Mouse (Mus musculus): ENCODE results near the gene Engase.
A peak's percentile ranks its signal among the peaks of the same experiment; 100 is the strongest.

The Engase gene

DNA sequence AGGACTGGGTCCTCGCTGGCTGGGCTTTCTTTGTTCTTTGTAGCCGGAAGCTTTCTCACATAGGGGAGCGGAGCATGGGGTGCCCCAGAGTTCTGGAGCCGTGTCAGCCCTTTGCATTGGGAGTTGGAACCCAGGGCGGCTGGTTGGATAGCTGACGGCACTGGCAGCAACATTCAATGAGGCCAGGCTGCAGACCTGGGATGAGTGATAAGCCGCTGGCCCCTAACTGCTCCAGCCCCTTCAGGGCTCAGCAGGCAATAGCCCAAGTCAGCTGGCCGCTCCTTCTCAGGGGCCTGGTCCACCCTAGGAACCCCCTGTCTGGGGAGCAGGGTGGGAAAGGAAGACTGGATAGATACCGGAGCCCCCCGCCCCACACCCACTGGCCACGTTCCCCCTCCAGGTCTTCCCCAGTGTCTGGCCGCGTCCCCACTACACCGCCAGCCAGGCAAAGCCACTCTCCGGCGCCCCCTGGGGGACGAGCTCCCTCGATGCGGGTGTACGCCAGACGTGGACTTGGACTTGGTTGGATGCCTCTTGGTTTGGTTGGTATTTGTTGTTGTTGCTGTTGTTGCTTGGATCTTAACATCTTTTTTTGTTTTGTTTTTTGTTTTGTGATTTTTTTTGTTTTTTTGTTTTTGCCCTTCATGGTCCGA is 14.1 kb downstream of the Engase start:
- peak; percentile 66 to 72 for DNase-seq

GRCm38 (mm10) chr11:118491230-118491629 is 14.6 kb downstream of the Engase start:
- DNase-seq = no peak

GRCm38 (mm10) chr11:118493458-118493857 is 16.8 kb downstream of the Engase start:
- no peak for DNase-seq

GRCm38 (mm10) chr11:118494001-118494737 is 17.5 kb downstream of the Engase start:
- DNase-seq = no peak

DNA sequence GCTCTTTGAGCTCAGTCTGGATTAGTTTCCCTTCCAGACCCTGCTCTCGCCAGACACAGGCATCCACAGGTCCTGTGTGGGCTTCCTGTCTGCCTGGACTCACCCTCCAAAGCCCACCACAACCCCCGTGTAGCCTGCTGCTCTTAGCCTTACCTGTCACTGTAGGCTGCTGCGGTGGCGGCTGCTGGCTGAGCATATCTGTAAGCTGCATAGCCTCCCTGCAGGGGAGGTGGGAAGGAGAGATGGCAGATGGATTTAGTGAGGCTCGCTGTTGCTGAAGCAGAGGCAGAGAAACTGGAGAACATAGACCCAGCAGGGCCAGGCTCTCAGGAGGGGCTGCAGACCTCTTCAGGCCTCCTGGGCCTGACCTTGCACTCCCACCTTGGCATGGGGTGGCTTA is 18.4 kb downstream of the Engase start:
- no peak for DNase-seq

GRCm38 (mm10) chr11:118496066-118496689 is 19.5 kb downstream of the Engase start:
- peak in 1 of 2 experiments; percentile 60 for DNase-seq

- no peak for DNase-seq
These were observed 26.4 kb downstream of the Engase start for GRCm38 (mm10) chr11:118502990-118503389.

GRCm38 (mm10) chr11:118503418-118504179 is 27.0 kb downstream of the Engase start:
- DNase-seq = no peak

GRCm38 (mm10) chr11:118504180-118504454 is 27.5 kb downstream of the Engase start:
- no peak for DNase-seq

- DNase-seq = peak; percentile 59 to 72
These were observed 30.5 kb downstream of the Engase start for GRCm38 (mm10) chr11:118507095-118507494.

DNA sequence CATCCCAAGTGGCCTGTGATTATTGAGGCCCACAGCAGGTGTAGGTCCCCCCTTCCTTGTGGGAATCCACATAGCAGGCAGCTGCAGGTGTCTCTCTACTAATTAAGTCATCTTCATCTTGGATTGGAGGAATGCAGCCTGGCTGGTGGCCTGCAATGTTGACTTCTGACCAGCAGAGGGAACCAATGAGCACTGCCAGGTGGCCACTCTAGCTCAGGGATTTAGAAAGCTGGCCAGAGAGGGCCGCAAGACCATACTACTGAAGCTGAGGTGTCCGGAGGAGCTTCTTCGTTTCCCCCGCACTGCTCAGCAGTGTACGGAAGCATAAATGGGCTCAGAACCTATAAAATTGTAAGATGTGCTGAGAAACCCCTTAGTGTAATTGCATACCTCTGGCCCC is 31.3 kb downstream of the Engase start:
- DNase-seq = peak; percentile 87 to 90

GRCm38 (mm10) chr11:118508341-118508740 is 31.7 kb downstream of the Engase start:
- no peak for DNase-seq

DNA sequence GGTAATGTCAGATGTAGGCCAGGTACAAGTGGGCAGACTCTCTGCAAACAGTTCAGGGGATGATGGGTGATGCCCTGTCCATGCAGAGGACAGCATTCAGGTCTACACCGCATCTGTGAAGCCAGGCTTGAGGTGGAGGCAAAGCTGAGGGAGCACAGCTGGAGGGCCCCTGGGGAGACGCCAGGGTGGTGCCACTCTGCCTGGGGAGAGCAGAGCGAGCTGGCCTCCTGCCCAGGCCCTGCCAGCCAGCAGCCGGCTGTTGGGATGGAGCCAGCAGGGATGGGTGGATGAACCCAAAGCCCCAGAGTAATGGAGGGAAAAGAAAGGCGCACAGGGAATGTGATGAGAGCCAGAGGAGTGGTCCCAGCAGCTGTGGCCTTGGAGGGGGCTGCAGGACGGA is 35.2 kb downstream of the Engase start:
- peak; percentile 46 to 62 for DNase-seq

GRCm38 (mm10) chr11:118512257-118512910 is 35.8 kb downstream of the Engase start:
- no peak for DNase-seq

DNA sequence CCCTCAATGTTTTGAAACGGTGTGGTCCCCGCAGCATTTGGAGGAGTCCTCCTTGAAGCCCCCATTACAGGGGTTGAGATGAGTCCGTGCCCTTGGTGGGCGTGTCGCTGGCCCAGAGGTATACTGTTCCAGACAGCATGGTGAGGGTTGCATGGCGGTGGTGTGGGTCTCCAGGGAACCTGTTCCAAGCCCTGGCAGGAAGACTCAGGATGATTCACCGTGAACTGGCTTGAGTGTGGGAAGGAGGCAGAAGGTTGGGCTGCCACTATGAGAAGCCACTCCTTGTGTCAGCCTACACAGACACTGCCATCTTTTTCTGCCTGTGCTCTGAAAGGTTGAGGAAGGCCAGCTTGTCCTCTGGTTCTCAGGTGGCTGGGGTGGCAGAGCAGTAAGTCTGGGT is 41.3 kb downstream of the Engase start:
- peak in 1 of 2 experiments; percentile 31 for DNase-seq

DNA sequence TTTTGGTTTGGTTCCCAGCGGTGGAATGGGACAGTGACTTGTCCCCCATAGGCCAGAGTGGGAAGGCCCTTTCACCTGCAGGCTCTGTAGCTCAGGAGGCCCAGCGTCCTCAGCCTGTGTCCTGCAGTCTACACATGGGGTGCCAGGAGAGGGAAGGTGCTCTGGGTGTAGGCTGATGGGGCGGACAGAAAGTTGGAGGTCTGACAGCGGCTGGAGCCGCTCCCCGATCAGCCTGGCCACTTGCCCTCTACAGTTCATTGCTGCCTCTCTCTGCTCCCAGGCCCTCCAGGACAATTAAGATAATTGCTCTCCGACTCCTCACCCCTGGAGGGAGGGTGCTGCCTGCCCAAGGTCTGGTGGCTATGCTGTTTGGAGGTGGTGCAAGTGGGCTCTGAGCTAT is 42.1 kb downstream of the Engase start:
- DNase-seq = peak in 1 of 2 experiments; percentile 40

GRCm38 (mm10) chr11:118520251-118520650 is 43.6 kb downstream of the Engase start:
- no peak for DNase-seq

DNA sequence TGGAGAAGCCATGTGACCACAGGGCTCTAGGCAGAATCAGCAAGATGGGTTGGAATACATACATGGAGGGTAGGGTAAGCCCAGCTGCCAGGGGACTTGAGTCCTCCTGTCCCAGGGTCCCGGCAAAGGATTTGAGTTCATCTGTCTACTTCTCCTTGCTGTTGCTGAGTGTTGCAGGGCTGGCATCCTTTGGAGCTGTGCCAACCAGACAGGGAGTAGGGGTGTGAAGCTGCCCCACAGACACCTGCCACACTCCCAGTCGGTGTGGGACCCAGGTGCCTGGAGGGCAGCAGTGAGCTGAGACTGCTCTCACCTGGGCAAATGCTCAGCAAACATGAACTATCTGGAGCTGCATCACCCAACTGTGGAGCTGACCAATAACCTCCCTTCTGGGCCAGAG is 44.3 kb downstream of the Engase start:
- peak in 1 of 2 experiments; percentile 49 for DNase-seq

GRCm38 (mm10) chr11:118523496-118524145 is 47.0 kb downstream of the Engase start:
- peak; percentile 60 to 72 for DNase-seq

GRCm38 (mm10) chr11:118525059-118525458 is 48.4 kb downstream of the Engase start:
- no peak for DNase-seq

GRCm38 (mm10) chr11:118528761-118529160 is 52.1 kb downstream of the Engase start:
- peak; percentile 66 to 74 for DNase-seq

DNA sequence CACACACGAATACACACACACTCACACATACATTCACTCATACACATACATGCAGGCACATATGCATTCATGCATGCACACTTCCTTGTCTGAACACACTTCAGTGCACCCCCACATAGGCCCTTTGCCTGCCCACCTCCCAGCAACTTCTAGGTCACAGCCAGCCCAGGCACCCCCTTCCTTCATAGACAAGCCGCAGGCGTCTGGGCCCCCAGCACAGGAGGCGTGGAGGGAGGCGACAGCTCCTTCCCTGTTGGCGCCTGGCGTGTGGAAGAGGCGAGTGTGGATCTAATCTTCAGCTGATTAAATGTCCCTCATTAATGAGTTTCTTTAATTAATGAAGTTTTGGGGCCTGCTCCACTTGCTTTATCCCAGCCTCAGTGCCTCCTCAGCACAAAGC is 53.7 kb downstream of the Engase start:
- no peak for DNase-seq
